Mouse (Mus musculus) kidney, adult 2 months (tissue): ENCODE results near the gene Clcf1.

Experiments
- CTCF ChIP-seq: fragments of 200-500 bp; conservative IDR thresholded peaks from 2 replicates; pipeline ENCODE4 v1.5.1; 2011; ENCODE audit warnings: low read depth, mild to moderate bottlenecking, control low read depth, low read length, moderate library complexity, mixed read lengths; ENCODE audit not compliant: insufficient read depth, insufficient read length
- POLR2A ChIP-seq: fragments of 200-500 bp; IDR thresholded peaks from one replicate; pipeline ENCODE4 v1.6.1; 2011; ENCODE audit warnings: low read depth, low read length, control low read depth

DNA sequence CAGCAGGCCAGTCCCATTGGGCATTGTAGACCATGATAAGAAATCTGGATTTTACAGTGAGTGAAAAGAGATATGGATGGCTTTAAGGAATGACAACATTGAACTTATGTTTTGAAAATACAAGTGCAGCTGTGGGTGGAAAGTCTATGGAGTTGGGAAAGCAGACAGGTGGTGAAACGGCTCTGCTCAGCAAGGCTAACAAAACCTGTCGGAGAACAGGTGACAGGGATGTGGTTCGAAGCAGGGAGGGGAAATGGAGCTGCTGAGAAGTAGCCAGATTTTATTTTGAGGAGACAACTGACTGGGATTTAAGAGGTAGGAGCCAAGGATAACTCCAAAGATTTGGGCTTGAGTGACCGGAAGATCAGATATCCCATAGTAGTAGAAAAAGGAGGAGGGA is 20.5 kb downstream of the Clcf1 start:
- TF ChIP-seq CTCF (no peak), POLR2A (no peak)
